Mouse (Mus musculus) Muller cell, postnatal 12 days (primary cell): ENCODE results near the gene D17H6S53E.
A peak's percentile ranks its signal among the peaks of the same experiment; 100 is the strongest.

Source experiments
- DNase-seq: peaks from one replicate; pipeline ENCODE4 v3.0.0-alpha.2; 2015; ENCODE audit errors: inconsistent ontology term

The D17H6S53E gene

GRCm38 (mm10) chr17:35126206-35126611 lies at the start of gene D17H6S53E:
TSS of gene D17H6S53E (plus strand) at chr17:35126373.
- DNase-seq: peak; percentile 76

GRCm38 (mm10) chr17:35076507-35077176 lies 49.5 kb upstream of the D17H6S53E start, which contains the start of gene Ly6g6e:
TSS of gene Ly6g6e (plus strand) at chr17:35076902.
- DNase-seq: no peak

DNA sequence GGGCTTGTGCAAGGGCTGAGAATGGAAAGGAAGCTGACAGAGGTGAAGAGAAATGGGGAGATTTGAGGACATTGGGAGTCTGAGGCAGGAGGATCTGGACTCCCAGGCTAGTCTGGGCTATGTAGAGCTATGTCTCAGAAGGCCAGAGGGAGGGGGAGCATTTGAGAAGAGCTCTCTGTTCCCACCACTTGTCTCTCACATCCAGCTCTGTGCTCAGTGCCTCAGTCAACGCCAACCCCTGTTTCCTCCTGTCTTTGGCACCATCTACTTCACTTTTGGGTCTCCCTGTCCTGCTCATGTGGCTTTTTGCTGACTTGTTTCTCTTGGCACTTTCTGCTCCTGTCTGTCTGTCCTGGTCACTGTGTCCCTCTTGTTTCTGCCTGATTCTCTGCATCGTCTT lies 48.9 kb upstream of the D17H6S53E start:
- DNase-seq: no peak

DNA sequence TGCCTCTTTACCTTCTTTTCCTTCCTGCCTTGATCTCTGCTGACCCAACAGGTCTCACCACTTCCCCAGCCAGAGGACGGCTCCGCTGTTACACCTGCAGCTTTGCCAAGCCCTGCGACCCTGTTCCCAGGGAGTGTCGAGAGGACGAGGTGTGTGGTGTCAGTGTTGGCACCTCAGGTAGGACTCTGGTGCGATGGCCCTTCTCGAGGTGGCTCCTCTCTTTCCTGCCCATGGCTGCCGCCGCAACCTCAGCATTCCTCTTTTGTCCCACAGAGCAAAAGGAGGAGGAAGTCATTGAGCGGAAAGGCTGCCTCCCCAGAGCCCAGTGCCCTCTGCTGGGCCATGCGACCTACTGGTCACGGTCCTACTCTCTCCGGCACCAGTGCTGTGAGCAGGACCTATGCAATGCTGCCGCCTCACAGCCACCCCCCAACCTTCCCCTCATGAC lies 48.4 kb upstream of the D17H6S53E start, which contains the start of gene Ly6g6d:
TSS of gene Ly6g6d (minus strand) at position 280 of the 448 bp plus-strand sequence.
- peak; percentile 72 for DNase-seq

- no peak for DNase-seq
These were observed 46.4 kb upstream of the D17H6S53E start for GRCm38 (mm10) chr17:35079778-35080177.

GRCm38 (mm10) chr17:35080248-35080647 lies 45.9 kb upstream of the D17H6S53E start:
- no peak for DNase-seq

DNA sequence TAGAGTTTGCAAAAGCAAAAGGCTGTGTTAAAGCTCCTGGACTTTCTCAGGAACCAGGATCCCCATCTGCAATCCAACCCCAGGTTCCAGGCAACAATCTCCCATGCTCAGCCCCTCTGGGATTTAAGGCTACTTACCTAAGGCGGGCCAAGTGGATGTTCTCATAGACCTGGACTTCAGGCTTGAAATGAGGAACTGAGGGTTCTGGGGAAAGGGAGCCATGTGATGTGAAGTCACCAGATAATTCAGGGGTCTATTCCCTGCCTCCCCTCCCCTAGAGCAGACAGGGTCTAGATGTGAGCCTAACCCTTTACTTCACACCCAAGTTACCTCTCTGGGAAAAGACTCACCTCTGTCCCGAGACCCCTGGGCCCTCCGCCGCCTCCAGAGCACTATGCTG lies 45.5 kb upstream of the D17H6S53E start:
- no peak for DNase-seq

- no peak for DNase-seq
These were observed 43.2 kb upstream of the D17H6S53E start for GRCm38 (mm10) chr17:35082841-35083576.

DNA sequence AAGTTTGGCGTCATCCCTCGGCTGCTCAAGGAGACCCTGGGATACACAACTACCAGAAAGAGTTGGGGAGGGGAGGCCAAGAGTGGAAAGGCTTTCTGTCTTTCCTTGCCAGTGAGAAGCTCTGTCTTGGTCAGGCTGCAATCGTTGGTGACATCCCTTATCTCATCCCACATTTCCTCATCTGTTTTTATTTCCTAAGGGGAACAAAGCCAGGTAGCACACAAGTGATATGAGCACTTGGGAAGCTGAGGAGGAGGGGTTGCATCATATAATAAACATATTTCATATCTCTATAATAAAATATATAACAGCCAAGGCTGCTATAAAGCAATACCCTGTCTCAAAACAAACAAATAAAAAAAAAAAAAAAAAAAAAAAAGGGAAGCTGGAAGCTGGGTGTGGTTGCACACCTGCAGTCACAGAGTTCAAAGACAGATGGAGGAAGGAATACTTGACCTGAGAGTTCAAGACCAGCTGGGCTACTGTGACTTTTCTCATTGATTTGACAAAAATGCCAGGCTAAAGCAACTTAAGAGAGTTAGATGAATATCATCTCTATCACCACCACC lies 42.2 kb upstream of the D17H6S53E start:
- DNase-seq: no peak

DNA sequence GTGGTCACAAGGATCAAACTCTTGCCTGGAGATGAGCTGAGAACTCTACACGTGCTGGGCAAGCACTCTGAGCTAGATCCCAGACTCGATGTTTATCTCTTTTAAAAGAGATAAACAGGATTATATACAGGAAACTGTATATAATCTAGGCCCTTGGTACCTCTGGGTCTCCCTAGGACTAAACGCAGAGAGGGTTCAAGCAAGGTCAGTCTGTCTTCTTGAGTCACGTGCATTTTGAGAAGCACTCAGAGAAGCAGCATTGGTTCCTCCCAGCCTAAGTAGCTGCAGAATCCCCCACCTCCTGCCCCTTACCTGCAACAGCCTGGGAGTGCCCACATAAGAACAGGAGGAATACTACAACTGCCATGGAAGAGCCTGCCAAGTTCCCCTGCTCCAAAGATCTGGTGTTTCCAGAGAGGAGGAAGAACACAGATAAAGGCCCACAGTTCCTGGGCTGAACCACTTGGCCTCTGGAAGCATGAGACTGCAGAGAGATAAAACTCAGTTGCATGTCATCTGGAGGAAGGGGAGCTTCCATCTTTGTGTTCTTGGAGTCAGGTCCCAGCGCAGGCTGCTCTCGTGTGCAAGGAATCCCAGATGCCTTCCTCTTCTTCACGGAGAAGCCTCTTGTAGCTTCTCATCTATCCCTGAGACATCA lies 40.8 kb upstream of the D17H6S53E start, which contains the start of gene Ly6g6f:
TSS of gene Ly6g6f (minus strand) at position 403 of the 658 bp plus-strand sequence.
- DNase-seq: no peak

GRCm38 (mm10) chr17:35088151-35088550 lies 38.0 kb upstream of the D17H6S53E start:
- DNase-seq: no peak

- DNase-seq: peak; percentile 96
These were observed 37.1 kb upstream of the D17H6S53E start, which contains the start of gene Abhd16a for GRCm38 (mm10) chr17:35088825-35089644. TSS of gene Abhd16a (plus strand) at chr17:35089263.

- DNase-seq: peak; percentile 40
These were observed 35.8 kb upstream of the D17H6S53E start for GRCm38 (mm10) chr17:35090166-35090932.

- DNase-seq: no peak
These were observed 33.6 kb upstream of the D17H6S53E start for GRCm38 (mm10) chr17:35092403-35093198.

- no peak for DNase-seq
These were observed 31.5 kb upstream of the D17H6S53E start for GRCm38 (mm10) chr17:35094475-35095365.

DNA sequence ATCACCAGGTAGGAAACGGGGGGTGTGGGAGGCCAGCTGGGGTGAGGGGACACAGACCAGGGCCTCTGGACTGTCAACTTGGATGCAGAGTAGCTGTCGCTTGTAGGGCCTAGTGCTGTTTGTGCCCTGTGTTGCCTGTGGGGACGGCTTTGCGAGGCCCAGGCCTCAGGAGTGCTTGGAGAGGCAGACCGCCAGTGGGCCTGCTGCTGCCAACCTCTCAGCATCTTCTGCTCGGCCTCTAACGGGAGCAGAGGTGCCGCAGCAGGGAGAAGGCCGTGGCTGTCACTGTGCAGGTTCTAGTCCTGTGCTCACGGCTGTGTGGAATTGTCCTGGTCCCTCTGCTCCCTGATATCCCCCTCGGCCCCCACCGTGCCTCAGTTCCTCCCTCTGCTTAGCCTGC lies 29.6 kb upstream of the D17H6S53E start:
- DNase-seq: no peak

- DNase-seq: no peak
These were observed 29.0 kb upstream of the D17H6S53E start for GRCm38 (mm10) chr17:35097164-35097655.

DNA sequence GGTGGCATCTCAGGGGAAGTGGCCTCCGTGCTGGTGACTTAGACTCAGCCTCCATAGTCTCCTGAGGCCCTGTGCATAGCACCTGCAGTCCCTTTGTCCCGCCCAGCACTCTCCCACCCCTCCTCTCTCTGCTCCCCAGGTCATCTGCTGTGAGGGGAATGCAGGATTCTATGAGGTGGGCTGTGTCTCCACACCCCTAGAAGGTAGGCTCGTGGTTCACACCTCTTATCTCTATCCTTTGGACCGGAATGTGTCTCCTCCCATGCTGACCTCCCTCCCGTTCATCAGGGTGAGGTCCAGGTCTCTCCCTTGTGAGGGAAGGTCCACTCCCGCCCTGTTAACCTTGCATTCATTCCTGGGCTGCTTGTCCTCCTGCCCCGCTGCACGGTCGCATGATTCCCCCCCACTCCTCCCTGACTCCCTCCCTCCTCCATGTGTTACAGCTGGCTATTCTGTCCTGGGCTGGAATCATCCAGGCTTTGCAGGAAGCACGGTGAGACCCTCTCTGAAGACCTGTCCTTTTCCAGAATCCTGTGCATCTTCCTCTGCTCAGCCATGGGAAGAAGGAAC lies 25.9 kb upstream of the D17H6S53E start:
- no peak for DNase-seq
